Mouse (Mus musculus): ENCODE data around the gene Fam117b.

GRCm38 (mm10) chr1:59899679-59900078 lies 13.1 kb upstream of the Fam117b start:
- TF ChIP-seq CTCF (IDR thresholded peaks at IDR 0.05; ENCODE audit: control insufficient read depth, insufficient read depth, insufficient read length) (no peak), FOSL1 (IDR thresholded peaks at IDR 0.05; ENCODE audit: insufficient read depth, low read length, poor library complexity, severe bottlenecking) (no peak), MAX (IDR thresholded peaks at IDR 0.05) (no peak), USF1 (IDR thresholded peaks at IDR 0.05; ENCODE audit: low read depth) (no peak), MYOD1 (IDR thresholded peaks at IDR 0.05; ENCODE audit: control insufficient read depth, insufficient read length, low read depth) (no peak)

Measured in C2C12 (cell line).